Mouse (Mus musculus) ovary, postnatal 14 days (tissue): ENCODE results near the gene Tbx21.

Source experiments
- DNase-seq: peaks from one replicate; pipeline ENCODE4 v3.0.0; 2022; ENCODE audit warnings: low spot score

The Tbx21 gene

DNA sequence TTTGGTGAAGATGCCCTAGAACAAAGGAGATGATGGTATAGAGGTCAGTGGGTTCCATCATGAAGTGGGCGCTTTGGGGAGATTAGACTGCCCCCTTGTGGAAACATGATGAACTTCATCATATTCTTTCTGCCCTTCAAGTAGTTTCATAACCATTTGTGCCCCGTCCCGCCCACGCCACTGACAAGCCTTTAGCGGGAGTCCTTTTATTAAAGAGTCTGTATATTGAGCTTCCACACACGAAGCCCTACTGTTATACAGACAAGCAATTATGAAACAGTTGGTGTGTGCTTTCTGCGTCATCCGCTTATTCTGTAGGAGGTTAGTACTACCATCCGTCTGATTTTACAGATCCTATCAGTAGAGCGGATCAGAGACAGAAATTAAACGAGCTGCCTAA lies 32.2 kb downstream of the Tbx21 start:
- no peak for DNase-seq

GRCm38 (mm10) chr11:97080291-97080690 lies 34.8 kb downstream of the Tbx21 start:
- DNase-seq, result no peak

GRCm38 (mm10) chr11:97078751-97079150 lies 36.4 kb downstream of the Tbx21 start:
- no peak for DNase-seq

DNA sequence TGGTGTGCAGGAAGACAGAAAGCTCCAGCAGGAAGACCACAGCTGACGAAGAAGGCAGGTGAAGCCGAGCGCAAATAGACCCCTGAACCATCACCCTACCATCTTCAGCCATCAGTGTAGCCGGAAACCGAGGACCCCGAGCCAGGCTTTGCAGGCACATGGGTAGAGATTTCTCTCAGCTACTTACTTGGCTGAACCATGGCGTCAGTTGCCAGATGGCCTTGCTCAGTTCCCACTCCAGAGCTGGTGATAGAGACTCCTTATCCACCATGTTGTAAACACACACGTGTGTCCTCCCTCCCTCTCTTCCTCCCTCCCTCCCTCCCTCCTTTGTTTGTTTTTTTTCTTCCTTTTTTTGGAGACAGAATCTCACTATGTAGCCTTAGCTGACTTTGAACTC lies 40.9 kb downstream of the Tbx21 start:
- DNase-seq, result no peak

DNA sequence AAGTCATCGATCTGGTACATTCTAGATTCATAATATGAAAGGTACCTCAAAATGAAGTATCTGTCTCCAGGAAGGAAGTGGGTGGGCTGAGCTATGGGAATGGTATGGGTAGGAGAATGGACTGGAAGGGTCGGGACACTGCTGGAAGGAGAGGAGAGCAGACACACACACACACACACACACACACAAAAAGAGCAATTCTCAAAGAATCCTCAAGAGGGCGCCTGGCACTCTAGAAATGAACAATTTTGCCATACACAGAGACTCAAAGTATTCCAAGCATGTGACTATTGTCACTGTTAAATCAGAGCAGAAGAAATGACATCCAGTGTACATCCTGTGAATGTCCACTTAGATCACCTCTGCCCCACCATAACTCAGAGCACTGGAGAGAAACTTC lies 42.6 kb downstream of the Tbx21 start:
- DNase-seq, result no peak

DNA sequence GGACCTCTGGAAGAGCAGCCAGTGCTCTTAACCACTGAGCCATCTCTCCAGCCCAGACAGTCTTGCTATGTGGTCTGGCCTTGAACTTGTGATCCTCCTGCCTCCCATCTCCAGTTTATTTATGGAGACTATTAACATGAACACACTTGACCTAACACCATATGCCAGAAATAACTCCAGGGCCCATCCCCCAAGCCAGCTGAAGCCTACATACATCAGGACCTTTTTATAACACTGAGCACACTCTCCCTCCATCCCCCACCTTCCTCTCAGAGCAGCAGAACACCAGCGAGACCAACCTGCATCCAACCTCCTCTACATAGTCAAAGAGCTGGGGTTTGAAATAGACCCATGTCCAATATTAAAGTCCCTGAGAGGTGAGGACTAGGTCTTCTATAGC lies 44.0 kb downstream of the Tbx21 start:
- DNase-seq, result no peak

DNA sequence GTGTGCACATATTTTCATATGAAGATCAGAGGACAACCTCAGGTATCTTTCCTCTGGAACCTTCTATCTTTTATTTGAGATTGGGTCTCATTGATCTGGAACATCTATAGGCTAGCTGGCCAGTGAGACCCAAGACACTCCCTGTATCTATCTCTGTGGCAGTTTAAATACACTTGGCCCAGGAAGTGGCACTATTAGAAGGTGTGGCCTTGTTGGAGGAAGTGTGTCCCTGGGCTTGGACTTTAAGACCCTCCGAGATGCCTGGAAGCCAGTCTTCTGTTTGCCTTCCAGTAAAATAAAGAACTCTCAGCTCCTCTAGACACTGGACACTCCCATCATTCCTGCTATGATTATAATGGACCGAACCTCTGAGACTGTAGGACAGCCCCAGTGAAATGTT lies 45.4 kb downstream of the Tbx21 start:
- DNase-seq, result no peak

DNA sequence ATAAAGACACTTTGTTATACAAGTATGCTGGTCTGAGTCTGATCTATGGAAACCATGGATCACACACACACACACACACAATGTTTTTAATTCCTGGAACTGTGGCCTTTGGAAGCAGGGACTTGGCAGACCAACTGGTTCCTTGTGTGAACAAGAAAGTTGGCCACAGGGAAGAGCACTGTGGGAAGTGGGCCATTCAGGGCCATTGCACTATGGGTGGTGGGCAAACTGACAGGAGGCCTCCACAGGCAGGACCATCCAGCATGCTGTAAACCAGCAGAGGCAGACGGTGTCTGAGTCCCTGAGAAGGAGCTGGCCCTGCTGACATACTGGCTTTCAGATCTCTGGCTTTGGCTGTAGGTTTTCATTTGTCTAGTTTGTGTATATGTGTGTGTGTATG lies 45.8 kb downstream of the Tbx21 start:
- no peak for DNase-seq

GRCm38 (mm10) chr11:97066656-97067360 lies 48.3 kb downstream of the Tbx21 start:
- DNase-seq, result no peak

DNA sequence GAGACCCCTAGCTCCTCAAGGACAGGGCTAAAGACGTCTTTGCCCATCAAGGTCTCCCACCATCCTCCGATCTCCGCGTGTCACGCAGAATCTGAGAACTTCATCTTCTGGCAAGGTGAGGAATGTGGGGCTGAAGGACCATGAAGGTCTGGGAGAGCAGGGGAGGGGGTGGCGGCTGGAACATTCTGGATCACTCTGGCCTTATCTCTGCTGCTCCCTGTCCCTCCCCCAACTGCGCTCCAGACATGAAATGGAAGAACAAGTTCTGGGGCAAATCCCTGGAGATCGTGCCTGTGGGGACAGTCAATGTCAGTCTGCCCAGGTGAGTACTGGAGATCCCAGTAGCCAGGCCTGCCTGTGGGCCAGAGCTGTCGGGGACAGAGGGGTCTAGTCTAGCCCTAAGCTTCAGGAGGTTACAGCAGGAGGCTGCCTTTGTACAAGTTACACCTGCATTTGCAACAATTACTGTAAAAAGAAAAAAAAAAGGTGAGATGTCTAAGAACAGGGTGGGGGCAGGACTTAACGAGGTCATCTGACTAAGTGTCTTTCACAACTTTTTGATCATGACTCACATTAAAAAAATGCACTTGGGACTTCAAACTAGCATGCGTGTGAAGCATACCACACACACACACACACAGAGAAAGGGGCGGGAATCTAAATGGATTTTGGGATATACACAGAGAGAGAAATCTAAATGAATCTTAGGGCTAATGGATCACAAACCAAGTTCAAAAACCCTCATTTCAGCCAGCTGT lies 49.4 kb downstream of the Tbx21 start:
- no peak for DNase-seq

GRCm38 (mm10) chr11:97063921-97064295 lies 51.2 kb downstream of the Tbx21 start:
- DNase-seq, result no peak

- DNase-seq, result no peak
These were observed 51.7 kb downstream of the Tbx21 start for GRCm38 (mm10) chr11:97063274-97063920.

DNA sequence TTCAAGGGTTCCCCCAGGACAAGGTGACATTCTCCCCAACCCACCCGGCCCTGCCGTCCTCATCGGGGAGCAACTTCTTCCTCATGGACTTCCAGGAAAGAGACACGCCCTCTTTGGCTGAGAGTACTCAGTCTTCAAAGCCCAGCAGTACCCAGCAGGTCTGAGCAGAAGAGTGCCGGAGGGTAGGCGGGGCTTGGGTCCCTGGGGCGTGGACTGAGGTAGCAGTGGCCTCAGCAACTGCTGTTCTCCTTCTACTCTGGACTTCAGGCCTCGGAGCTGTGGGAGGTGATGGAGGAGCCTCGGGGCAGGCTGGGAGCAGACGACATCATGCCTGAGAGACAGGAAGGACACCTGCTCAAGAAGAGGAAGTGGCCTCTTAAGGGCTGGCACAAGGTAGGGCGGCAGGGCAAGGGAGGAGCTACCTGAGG lies 62.9 kb downstream of the Tbx21 start:
- DNase-seq, result no peak

GRCm38 (mm10) chr11:97050944-97051586 lies 64.1 kb downstream of the Tbx21 start:
- DNase-seq, result no peak

DNA sequence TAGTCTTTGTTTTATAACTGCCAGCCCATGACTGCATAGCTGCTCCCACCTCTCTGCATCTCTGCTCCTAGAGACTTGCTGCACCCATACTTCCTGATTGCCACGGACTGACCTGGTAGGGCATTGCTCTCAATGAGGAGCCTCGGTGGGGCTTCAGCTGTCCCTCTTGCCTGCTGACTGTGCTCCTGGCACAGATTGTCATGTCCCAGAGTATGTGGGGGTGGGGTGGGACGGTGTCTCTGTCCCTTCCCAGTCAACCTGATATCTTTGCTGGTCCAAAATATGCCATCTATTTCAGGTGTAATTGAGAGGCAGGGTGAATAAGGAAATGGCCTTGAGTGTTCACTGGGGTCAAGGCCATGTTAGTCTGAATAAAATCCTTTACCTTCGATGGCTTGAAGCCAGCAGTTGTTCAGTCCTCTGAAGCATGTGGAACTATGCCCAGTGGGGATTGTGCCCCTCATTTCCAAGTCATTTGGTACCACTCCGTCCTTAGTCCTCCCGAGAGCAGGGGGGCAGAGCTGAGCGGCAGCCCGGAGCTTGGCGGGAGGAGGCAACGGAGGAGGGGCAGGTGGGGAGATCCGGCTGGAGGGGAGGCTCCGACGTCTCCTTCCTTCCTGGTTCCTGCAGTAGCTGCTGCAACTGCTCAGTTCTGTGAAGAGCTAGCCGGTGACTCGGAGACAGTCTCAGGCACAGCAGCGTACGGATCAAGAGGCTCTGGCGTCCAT lies 64.8 kb downstream of the Tbx21 start, which contains the start of gene Osbpl7:
Osbpl7 (plus strand) TSS at position 413 of the 728 bp plus-strand sequence.
- DNase-seq, result peak; percentile 60

DNA sequence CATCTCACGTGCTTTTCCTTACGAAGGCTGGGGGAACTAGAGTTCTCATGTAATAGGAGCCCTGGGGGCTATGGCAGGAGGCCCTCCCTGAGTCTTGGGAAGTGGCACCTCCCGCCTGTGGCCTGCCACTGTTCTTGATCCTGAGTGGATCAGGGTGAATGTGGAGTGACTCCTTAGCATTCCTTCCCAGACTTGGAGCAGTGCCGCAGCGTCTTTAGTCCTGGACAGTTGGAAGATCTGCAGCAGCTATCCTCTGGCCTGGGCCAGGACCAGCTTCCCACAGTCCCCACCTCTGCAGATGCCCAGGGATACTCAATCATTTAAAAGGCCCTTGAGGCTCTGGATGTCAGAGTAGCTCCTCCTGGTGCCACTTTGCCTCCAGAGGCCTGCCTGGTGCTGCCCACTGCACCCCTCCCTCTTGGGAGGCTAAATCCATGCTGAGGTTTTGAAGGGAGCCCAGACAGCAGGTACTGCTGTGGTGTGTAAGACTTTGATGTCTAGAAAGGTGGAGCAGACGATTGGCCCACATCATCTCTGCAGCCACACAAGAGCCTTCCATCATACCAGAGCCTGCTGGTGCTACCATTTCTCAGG lies 65.5 kb downstream of the Tbx21 start:
- DNase-seq, result no peak

GRCm38 (mm10) chr11:97048090-97048650 lies 67.0 kb downstream of the Tbx21 start:
- no peak for DNase-seq
